Mouse (Mus musculus): ENCODE results near the gene Nelfe. TPM values are rescaled to one million over a fixed set of nuclear protein-coding genes. Genes with fewer than 3 reads are reported as not detected.

The Nelfe gene
- polyA plus RNA-seq, 1 experiment from 2014 or later = 85.8 TPM

GRCm38 (mm10) chr17:34854761-34855160 lies 4.6 kb downstream of the Nelfe start:
- peaks cover 8% of the 10 kb centered on the region for H3K4me1 ChIP-seq (ENCODE audit: control insufficient read depth, insufficient read depth, low read length)
- DNase-seq (ENCODE audit: low spot score) (no peak), ATAC-seq (ENCODE audit: low read depth) (no peak)
- H3K9me3 ChIP-seq (ENCODE audit: control insufficient read depth, low read length) = no peaks in the 10 kb centered on the region
- no peak overlapping the region for H3K4me2 ChIP-seq (ENCODE audit: low read depth, low read length)
- H3K27ac ChIP-seq (replicated peaks; ENCODE audit: low read depth, low read length) = no peak overlapping the region
- H3K27me3 ChIP-seq (replicated peaks; ENCODE audit: control insufficient read depth, insufficient read depth, low read length) = no peaks in the 10 kb centered on the region
- H3K4me3 ChIP-seq (ENCODE audit: low read depth, low read length) = no peak overlapping the region
- no peak overlapping the region for H3K9ac ChIP-seq (ENCODE audit: low read depth, low read length)
- 75% methylated on average over 3 of the region's 3 CpGs for WGBS
- H3K36me3 ChIP-seq (ENCODE audit: control insufficient read depth, insufficient read depth, low read length) = peaks cover 48% of the 10 kb centered on the region

- ATAC-seq (ENCODE audit: low read depth) (no peak), DNase-seq (ENCODE audit: low spot score) (peak; percentile 30)
- Histone ChIP-seq H3K36me3 (ENCODE audit: control insufficient read depth, insufficient read depth, low read length) (peaks cover 48% of the 10 kb centered on the region), H3K4me3 (ENCODE audit: low read depth, low read length) (no peak overlapping the region), H3K9me3 (ENCODE audit: control insufficient read depth, low read length) (no peaks in the 10 kb centered on the region), H3K4me1 (ENCODE audit: control insufficient read depth, insufficient read depth, low read length) (peaks cover 7% of the 10 kb centered on the region), H3K9ac (ENCODE audit: low read depth, low read length) (0 out of 2 replicates have a peak overlapping the region, but pooled peaks have one; percentile 2), H3K27ac (replicated peaks; ENCODE audit: low read depth, low read length) (no peak overlapping the region), H3K4me2 (ENCODE audit: low read depth, low read length) (no peak overlapping the region), H3K27me3 (replicated peaks; ENCODE audit: control insufficient read depth, insufficient read depth, low read length) (no peaks in the 10 kb centered on the region)
- WGBS = 39% methylated on average over 3 of the region's 3 CpGs
Observed at GRCm38 (mm10) chr17:34855825-34856224, 5.6 kb downstream of the Nelfe start.

- ATAC-seq (ENCODE audit: low read depth) (no peak), DNase-seq (ENCODE audit: low spot score) (no peak)
- H3K4me1 ChIP-seq (ENCODE audit: control insufficient read depth, insufficient read depth, low read length) = no peaks in the 10 kb centered on the region
- no peak overlapping the region for H3K4me2 ChIP-seq (ENCODE audit: low read depth, low read length)
- no peak overlapping the region for H3K4me3 ChIP-seq (ENCODE audit: low read depth, low read length)
- H3K9me3 ChIP-seq (ENCODE audit: control insufficient read depth, low read length) = no peaks in the 10 kb centered on the region
- no peak overlapping the region for H3K9ac ChIP-seq (ENCODE audit: low read depth, low read length)
- 86% methylated on average over 4 of the region's 4 CpGs for WGBS
- H3K27me3 ChIP-seq (replicated peaks; ENCODE audit: control insufficient read depth, insufficient read depth, low read length) = no peaks in the 10 kb centered on the region
- peaks cover 31% of the 10 kb centered on the region for H3K36me3 ChIP-seq (ENCODE audit: control insufficient read depth, insufficient read depth, low read length)
- H3K27ac ChIP-seq (replicated peaks; ENCODE audit: low read depth, low read length) = no peak overlapping the region
Observed at GRCm38 (mm10) chr17:34858670-34859069, 8.5 kb downstream of the Nelfe start.

DNA sequence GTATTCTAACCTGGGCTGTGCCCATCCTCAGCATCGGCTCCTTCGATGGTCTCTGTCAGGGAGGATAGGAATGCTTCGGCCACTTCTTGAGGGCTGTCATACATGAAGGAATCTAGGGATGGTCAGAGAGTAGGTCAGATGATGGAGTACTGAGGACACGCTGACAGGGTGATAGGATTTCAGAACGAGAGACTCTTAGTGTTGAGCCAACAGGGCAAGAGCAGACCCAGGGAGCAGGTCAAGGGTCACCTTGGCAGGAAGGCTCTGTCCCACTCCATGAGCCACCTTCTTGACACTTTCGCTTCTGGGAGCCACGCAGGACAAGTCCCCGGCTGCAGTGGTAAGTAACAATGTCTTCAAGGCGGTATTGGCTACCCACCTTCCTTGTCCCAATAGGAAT lies 10.3 kb downstream of the Nelfe start:
- Histone ChIP-seq H3K4me3 (ENCODE audit: low read depth, low read length) (no peak overlapping the region), H3K9me3 (ENCODE audit: control insufficient read depth, low read length) (no peaks in the 10 kb centered on the region), H3K36me3 (ENCODE audit: control insufficient read depth, insufficient read depth, low read length) (peaks cover 13% of the 10 kb centered on the region; the same call in 1 of the 2 replicates), H3K27me3 (replicated peaks; ENCODE audit: control insufficient read depth, insufficient read depth, low read length) (no peaks in the 10 kb centered on the region), H3K9ac (ENCODE audit: low read depth, low read length) (no peak overlapping the region), H3K4me1 (ENCODE audit: control insufficient read depth, insufficient read depth, low read length) (no peaks in the 10 kb centered on the region), H3K27ac (replicated peaks; ENCODE audit: low read depth, low read length) (no peak overlapping the region), H3K4me2 (ENCODE audit: low read depth, low read length) (no peak overlapping the region)
- DNase-seq (ENCODE audit: low spot score) = no peak
- 74% methylated on average over 9 of the region's 9 CpGs for whole genome bisulfite sequencing
- no peak for ATAC-seq (ENCODE audit: low read depth)

- H3K27ac ChIP-seq (replicated peaks; ENCODE audit: low read depth, low read length) = no peak overlapping the region
- H3K9ac ChIP-seq (ENCODE audit: low read depth, low read length) = no peak overlapping the region
Observed at GRCm38 (mm10) chr17:34861704-34862415, 11.7 kb downstream of the Nelfe start.

DNA sequence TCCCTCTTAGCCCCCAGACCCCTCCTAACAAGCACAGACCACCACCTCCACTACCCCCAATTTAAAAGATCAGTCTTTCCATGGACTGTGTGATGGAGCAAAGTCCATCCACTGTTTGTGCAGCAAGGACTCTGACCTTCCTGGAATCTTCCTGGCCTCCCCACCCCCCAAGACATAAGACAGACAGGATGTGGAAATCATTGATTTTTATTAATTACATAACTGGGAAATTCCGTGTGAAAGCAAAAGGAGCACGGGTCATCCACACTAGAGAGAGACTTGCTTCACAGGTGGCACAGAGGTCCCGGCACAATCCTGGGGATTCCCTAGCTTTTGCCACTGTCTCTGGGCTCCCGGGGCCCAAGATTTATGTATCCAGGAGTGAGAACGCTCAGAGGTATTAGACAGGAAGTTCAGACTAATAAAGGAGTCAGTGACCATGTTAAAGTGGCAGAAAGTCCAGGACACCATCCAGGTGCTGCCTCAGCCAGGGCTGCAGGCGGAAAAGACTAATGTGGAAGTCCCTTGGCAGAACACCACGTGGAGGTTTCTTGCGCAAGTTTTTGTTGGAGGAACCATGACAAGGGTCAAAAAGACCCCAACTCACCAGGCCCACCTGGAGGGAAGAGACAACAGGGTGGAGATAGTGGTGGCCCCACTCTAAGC lies 12.4 kb downstream of the Nelfe start, which contains the start of gene Cfb:
Gene Cfb (minus strand): TSS at position 103 of the 666 bp plus-strand sequence.
- no peaks in the 10 kb centered on the region for H3K9me3 ChIP-seq (ENCODE audit: control insufficient read depth, low read length)
- H3K27me3 ChIP-seq (replicated peaks; ENCODE audit: control insufficient read depth, insufficient read depth, low read length) = no peaks in the 10 kb centered on the region
- H3K9ac ChIP-seq (ENCODE audit: low read depth, low read length) = no peak within 1 kb of the TSS
- H3K4me3 ChIP-seq (ENCODE audit: low read depth, low read length) = no peak within 1 kb of the TSS
- H3K36me3 ChIP-seq (ENCODE audit: control insufficient read depth, insufficient read depth, low read length) = 0 out of 2 replicates have a peak, but pooled peaks cover 3% of the 10 kb centered on the region
- no peaks in the 10 kb centered on the region for H3K4me1 ChIP-seq (ENCODE audit: control insufficient read depth, insufficient read depth, low read length)
- no peak within 1 kb of the TSS for H3K4me2 ChIP-seq (ENCODE audit: low read depth, low read length)
- 68% methylated on average over 8 of the region's 8 CpGs for WGBS
- ATAC-seq (ENCODE audit: low read depth) (no peak), DNase-seq (ENCODE audit: low spot score) (no peak)
- no peak within 1 kb of the TSS for H3K27ac ChIP-seq (replicated peaks; ENCODE audit: low read depth, low read length)

More at GRCm38 (mm10) chr17:34861704-34862415, 11.7 kb downstream of the Nelfe start:
- ATAC-seq (ENCODE audit: low read depth) (no peak), DNase-seq (ENCODE audit: low spot score) (no peak)
- Histone ChIP-seq H3K9me3 (ENCODE audit: control insufficient read depth, low read length) (no peaks in the 10 kb centered on the region), H3K4me1 (ENCODE audit: control insufficient read depth, insufficient read depth, low read length) (no peaks in the 10 kb centered on the region), H3K36me3 (ENCODE audit: control insufficient read depth, insufficient read depth, low read length) (0 out of 2 replicates have a peak, but pooled peaks cover 6% of the 10 kb centered on the region), H3K4me2 (ENCODE audit: low read depth, low read length) (no peak overlapping the region), H3K4me3 (ENCODE audit: low read depth, low read length) (no peak overlapping the region), H3K27me3 (replicated peaks; ENCODE audit: control insufficient read depth, insufficient read depth, low read length) (no peaks in the 10 kb centered on the region)
- WGBS = 70% methylated on average over 13 of the region's 13 CpGs

DNA sequence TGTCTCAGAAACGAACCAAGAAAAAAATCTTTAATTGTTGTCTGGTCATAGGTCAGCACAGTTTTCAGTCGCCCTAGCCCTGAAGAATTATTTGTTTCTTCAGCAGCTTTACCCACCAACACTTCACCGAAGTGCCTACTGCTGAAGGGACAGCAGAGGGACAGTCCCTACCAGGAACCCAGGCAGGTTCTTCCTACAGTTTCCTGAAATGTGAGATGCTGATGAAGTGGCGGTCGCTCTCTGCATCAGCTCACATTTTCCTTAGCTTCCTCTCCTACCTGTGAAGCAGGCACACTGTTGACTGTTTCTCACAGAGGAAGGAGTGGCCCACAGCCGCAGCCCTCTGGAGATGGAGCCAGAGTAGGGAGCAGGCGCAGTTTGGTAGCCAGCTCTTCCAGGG lies 15.8 kb downstream of the Nelfe start:
- Histone ChIP-seq H3K9ac (ENCODE audit: low read depth, low read length) (no peak overlapping the region), H3K4me1 (ENCODE audit: control insufficient read depth, insufficient read depth, low read length) (no peaks in the 10 kb centered on the region), H3K4me2 (ENCODE audit: low read depth, low read length) (no peak overlapping the region), H3K4me3 (ENCODE audit: low read depth, low read length) (no peak overlapping the region), H3K27ac (replicated peaks; ENCODE audit: low read depth, low read length) (no peak overlapping the region), H3K27me3 (replicated peaks; ENCODE audit: control insufficient read depth, insufficient read depth, low read length) (no peaks in the 10 kb centered on the region), H3K9me3 (ENCODE audit: control insufficient read depth, low read length) (no peaks in the 10 kb centered on the region), H3K36me3 (ENCODE audit: control insufficient read depth, insufficient read depth, low read length) (no peaks in the 10 kb centered on the region)
- 51% methylated on average over 7 of the region's 7 CpGs for WGBS
- ATAC-seq (ENCODE audit: low read depth) (no peak), DNase-seq (ENCODE audit: low spot score) (no peak)

- H3K9ac ChIP-seq (ENCODE audit: low read depth, low read length) = no peak overlapping the region
- no peaks in the 10 kb centered on the region for H3K9me3 ChIP-seq (ENCODE audit: control insufficient read depth, low read length)
- WGBS = 90% methylated on average over 6 of the region's 6 CpGs
- H3K4me1 ChIP-seq (ENCODE audit: control insufficient read depth, insufficient read depth, low read length) = peaks cover 1% of the 10 kb centered on the region; the same call in 1 of the 2 replicates
- no peaks in the 10 kb centered on the region for H3K36me3 ChIP-seq (ENCODE audit: control insufficient read depth, insufficient read depth, low read length)
- no peak overlapping the region for H3K27ac ChIP-seq (replicated peaks; ENCODE audit: low read depth, low read length)
- H3K27me3 ChIP-seq (replicated peaks; ENCODE audit: control insufficient read depth, insufficient read depth, low read length) = no peaks in the 10 kb centered on the region
- no peak overlapping the region for H3K4me2 ChIP-seq (ENCODE audit: low read depth, low read length)
- ATAC-seq (ENCODE audit: low read depth) (no peak), DNase-seq (ENCODE audit: low spot score) (no peak)
- H3K4me3 ChIP-seq (ENCODE audit: low read depth, low read length) = no peak overlapping the region
Observed at GRCm38 (mm10) chr17:34874321-34874720, 24.1 kb downstream of the Nelfe start.
